Mouse (Mus musculus) ZHBTc4 (cell line): ENCODE measurements around the gene Mff.

Experiments used
- DNase-seq: peaks from one replicate; pipeline ENCODE4 v3.0.0-alpha.2; 2011; ENCODE audit warnings: low read depth, low spot score

The Mff gene

DNA sequence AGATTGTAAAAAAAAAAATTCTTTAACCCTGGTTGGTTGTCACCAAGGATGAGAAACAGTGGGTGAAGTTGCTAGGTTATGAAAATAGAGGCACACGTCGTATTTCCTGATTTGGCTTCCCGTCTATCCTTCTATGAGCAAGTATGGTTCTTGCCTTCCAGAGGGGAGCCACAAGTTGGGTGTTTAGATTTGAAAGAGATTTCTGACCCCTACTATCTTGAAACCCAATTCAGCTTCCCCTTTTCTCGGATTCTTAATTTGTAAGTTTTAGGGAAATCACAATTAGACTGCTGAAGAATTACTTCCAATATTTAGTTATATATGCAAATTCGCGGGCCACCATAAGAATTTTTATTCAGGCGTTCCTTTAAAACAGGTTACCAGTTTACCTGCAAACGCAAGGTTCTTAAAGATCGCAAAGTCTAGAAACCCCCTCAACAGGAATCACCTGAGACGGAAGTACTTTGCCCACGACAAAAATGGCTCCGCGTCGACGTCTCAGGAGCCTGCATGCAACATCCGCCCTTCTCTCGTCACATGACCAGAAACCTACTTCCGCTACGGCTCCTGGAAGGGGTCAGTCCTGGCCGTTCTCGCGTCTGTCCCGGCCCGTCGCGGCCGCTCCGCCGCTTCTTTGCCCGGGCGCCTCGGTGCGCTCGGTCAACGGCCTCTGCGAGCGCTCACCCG is at the start of gene Mff:
Gene Mff (plus strand): TSS at position 552 of the 687 bp plus-strand sequence.
- peak; percentile 96 for DNase-seq

DNA sequence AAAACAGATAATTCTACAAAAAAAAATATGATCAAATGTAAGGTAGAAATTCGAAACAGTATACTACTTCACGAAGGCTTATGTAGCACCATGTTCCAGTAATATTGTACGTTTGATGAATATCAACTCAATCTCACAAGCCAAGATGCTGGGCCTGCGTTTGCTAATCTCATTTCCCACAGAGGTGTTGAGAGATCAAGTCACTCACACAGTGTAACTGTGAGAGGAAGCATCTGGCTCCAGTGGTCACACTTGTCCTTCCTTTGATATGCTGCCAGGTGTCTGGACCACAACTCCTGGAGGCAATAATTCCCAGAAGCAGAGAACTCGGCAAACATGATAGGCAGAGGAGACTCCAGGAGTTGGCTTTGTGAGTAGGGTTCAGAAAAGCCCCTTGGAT is 38.4 kb upstream of the Mff start:
- no peak for DNase-seq

DNA sequence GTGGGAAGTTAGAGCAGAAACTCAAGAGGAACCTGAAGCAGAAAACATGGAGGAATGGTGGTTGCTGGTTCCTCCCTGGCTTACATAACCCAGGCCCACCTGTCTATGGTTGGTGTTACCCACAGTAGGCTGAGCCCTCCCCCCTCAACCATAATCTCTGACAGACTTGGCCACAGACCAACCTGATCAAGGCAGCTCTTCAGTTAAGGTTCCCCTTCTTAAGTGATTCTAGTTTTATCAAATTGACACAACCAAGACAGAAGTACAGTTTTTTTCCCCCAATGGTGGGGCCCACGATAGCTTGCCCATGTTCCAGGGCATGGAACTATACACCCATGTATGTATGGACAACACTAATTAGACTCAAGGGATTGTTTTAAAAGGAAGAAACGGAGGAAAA is 37.8 kb upstream of the Mff start:
- DNase-seq = no peak

DNA sequence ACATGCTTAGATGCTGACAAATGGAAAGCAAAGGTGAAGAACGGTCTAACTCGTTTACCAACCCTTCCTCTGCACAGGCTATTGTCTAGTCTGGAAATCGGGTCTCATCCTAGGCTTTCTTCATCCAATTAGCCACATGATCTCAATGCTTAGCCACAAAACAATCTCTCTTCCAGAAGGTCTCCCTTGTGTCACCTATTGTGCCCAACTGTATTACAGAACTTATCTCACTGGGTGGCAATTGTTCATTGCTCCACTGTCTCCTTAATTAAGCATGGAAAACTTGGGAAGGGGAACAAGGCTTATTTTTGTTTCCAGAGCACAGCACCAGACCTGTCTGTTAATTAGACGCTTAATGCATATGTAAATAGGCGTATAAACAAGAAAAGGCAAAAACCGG is 36.8 kb upstream of the Mff start:
- DNase-seq = no peak

DNA sequence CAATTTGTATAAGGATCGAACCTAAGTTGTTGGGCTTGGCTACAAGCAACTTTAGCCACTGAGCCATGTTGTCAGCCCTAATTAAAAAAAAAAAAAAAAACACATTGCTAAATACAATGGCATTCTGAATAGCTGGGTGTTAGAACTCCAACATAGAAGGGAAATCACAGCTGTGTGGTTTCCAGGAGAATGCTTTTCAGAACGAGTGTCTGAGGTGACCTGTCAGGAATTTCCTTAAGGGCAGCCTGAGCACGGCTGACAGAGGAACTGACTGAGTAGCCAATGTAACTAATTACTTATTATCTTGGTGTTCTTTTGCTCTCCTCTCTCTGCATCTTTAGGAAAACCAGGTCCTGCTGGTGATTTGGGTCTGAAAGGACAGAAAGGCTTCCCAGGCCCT is 28.8 kb upstream of the Mff start:
- DNase-seq = no peak

DNA sequence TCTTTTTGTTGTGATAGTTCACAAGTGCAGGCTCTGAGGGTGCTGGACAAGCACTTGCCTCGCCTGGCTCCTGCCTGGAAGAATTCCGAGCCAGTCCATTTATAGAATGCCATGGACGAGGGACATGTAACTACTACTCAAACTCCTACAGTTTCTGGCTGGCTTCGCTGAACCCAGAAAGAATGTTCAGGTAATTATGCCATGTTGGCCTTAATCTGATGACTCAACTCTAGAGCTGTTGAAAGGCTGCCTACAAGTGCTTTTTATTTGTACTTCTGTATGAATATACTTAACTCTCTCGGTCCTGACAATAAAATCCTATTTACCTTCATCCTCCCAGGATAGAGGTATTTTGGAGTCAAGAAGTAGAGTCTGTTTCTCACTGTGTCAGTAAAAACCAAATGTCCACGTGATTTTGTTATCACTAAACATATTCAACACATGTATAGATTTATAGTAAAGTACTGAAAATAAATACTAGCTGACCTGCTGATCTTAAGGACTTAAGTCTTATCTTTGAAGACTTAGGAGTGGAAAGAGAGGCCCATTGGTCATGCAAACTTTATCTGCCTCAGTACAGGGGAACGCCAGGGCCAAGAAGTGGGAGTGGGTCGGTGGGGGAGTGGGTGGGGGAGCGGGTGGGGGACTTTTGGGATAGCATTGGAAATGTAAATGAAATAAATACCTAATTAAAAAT is 6.7 kb upstream of the Mff start:
- no peak for DNase-seq

DNA sequence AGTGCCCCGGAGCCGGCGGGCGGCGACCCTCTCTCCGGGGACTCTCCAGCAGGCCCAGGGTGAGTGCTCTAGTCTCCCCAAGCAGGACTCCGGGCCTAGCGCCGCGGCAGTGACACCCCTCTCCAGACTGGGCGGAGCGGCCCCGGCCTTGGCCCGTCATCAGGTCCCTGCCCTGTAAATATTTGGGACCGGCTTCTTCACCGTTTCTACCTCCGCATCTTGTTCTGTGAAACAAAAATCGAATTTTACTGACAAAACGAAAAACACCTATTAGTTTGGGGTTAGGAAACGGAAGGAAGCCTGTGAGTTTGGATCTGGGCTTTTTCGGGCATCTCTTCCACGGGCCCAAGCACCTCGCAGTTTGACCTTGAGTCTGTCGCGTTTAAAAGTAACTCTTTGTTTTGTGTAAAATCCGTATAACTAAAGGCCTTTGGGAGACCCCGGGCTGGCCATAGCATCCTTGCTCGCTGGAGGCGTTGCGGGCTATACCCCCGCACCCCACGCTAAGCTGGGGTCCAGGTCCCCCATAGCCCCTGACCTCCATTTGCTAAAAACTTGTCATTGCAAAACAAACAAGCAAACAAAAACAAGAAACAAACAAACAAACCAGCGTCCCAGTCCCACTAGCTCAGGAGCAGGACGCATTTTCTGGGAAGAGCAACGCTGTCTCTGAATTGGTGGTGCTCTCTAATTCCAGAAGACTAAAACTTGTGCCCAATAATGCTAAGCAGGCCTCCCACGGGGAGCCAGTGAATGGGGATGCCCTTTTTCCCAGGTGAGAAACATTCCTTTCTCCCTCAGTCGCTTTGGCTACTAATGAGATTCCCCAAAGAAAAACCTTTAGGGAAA is 560 bp downstream of the Mff start:
- DNase-seq = peak; percentile 36

DNA sequence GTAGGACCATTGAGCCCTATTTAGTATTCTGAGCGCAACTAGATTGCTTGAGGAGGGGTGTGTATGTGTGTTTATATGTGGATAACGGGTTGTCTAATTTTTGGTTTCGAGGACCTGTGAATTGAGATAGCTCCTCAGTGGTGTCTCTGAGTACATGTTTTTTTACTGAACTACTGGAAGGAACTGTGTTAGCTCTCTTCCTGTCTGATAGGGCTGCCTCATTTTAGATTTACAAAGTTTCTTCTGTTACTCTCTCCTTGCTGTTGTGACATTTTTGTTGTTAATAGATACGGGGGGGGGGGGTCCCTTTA is 1.1 kb downstream of the Mff start:
- DNase-seq = no peak

DNA sequence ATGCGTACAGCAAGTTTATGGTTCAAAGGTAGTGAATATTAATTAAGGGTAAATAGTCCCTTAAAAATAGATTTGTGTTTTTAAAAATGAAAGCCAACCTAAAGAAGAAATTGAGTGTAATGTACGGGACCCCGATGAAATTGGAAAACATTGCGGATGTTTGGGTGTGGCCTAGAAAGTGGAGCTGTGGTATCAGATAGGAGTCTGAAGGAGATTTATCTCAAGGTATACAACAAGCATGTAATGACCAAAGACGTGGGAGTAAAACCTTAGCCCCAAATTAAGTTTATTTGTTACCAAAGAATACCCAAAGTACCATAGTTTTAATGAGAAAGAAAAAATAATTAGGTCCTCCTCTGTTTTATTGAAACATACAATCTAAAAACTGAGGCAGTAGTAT is 1.8 kb downstream of the Mff start:
- no peak for DNase-seq

DNA sequence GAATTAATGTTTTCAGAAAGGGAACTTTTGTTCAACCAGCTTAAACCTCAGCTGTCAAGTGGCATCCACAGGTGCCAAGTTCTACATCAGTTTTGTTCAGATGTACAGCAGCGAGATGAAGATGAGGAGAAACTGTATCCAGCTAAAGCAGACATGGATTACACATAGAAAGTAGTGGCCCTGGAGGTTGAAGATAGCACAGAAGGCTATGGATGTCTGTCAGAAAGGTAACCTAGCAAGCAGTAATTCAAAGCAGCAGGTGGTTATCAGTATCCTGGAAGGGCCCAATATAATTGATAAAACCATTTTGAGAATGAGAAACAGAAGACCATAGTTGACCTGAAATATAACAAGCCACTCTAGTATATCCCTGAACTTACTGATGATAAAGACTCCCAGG is 8.7 kb downstream of the Mff start:
- no peak for DNase-seq

DNA sequence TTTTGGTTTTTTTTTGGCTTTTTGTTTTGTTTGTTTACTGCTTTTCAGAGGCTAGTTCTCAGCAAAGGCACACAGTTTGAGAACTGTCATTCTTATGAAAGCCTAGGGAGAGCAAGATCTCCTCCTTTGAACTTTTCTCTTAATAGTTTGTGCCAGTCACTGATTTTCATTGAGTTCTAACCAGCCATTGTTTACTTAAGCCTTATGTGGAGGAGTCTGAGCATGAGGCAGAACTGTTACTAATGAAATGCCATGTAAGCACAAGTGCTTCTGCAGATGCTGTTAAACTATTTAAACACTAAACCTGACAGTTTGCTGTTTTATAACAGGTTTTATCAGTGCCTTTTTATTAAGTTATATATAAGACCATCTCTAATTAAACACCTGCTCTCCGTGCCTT is 13.4 kb downstream of the Mff start:
- DNase-seq = no peak

DNA sequence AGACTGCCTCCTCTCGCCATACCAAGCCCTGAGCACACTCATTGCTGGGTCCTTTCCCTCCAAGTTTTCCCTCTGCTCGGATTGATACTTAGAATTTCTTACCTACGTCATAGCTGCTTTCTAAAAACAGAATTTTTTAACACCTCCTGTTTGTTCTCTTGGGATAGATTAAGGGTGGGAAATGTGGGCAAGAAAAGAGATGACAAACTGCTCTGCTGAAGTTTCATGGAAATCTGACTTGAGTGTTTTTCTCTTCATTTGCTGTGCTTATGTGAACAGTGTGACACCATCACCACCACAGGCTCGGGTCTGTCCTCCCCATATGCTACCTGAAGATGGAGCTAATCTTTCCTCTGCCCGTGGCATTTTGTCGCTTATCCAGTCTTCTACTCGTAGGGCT is 16.8 kb downstream of the Mff start:
- no peak for DNase-seq

DNA sequence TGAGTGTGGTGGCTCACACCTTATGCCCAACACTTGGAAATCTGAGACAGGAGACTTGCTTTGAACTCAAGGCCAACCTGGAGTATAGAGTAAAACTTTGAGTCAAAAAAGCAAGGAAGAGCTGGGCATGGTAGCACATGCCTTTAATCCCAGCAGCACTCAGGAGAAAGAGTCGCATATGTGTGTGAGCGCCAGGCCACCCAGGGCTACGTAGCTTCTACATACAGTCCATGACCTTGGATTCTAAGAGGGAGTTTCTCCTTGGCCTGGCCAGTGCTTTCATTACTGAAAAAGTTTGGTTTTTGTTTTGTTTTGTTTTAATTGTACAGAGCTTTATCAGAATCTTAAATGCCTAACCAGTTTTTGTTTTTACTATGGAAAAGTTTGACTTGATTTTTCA is 19.3 kb downstream of the Mff start:
- DNase-seq = peak; percentile 12

DNA sequence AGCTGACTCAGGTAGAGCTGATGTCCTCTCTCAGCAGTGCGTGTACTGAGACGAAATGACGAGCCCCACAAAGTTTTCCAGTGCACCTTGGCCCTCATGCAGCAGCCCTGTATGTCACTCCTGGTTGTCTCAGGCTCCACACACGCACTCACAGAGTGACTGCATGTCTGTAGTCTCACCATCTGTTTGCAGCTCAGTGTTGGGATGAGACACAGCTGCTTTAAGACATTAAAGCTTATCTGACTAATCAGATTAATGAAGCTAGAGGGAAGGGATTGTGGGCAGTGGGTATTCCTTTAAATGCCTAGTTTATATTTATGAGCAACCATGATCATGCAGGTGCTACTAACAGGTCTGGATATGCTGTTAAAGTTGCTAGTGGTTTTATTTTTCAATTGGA is 21.7 kb downstream of the Mff start:
- no peak for DNase-seq

DNA sequence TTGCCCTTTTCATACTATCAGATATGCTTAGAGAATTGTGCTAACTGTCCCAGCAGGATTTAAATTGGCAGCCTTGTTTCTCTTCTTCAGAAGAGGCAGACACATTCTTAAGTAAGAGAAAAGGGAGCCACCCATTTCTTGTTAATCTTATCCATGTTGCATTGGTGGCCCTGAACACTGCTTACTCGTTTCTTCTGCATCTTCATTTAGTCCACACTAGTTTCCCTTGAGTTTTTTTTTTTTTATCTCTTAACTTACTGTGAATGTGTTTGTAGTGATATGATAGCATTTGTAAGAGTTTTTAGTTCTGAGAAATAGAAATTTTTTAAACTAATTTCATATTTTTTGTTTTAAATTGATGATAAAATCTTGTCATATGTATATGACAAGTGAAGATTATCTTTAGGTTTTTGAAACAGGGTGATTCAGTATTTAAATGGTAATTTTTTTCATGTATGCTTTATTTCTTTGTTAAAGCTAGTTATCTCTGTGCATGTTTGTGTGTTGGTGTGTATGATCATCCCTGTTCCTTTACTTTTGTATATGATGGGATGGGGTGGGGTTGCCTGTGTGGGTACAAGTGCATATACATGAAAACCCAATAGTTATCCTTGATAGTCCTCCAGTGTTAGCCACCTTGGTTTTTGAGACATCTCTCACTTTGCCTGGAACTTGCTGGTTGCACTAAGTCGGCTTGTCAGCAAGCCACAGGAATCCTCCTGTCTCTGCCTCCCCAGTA is 23.2 kb downstream of the Mff start:
- DNase-seq = no peak

DNA sequence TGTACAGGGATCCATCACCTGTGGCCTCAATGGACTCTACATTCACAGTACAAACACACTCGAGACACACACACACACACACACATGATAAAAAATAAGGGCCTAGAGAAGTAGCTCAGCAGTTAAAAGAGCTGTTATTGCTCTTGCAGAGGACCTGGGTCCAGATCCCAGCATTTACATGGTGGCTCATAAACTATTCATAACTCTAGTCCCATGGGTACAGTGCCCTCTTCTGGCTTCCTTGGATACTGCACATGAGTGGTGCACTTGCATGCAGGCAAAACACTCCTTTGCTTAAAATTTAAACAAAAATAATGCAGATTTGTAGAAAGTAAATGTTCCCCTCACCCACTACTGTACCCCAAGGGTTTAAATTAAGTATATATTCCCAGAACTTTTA is 34.8 kb downstream of the Mff start:
- peak; percentile 61 for DNase-seq

DNA sequence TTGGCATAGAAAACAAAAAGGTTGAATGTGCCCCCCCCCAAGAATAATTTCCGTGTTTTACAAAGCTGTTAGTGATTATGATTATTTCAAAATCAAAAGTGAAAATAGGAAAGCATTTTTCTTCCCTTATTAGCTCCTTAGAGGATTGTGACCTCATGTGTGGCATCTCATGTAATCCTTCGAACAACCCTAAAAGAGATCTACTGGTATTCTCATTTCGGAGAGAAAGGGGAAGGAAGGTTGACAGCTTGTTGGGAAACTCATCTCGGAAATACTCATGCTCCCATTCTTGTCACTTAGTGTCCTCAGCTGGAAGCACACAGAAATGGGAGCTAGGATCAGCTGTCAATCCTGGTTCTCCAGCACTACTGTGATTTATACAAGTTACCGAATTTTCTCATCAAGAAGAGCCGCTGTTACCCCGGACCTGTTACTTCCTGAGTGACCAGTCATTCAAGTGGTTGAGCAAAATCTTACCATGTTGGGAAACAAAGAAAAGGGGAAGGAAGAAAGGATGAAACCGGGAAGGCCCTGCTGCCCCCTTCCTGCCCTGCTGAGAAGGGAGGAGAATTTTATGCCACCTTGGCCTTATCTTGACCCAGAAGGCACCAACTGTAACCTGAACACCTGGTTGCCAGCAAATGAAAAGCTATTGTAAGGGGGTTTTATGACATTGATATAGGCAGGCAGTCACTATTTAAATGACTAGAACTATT is 36.9 kb downstream of the Mff start:
- DNase-seq = no peak

DNA sequence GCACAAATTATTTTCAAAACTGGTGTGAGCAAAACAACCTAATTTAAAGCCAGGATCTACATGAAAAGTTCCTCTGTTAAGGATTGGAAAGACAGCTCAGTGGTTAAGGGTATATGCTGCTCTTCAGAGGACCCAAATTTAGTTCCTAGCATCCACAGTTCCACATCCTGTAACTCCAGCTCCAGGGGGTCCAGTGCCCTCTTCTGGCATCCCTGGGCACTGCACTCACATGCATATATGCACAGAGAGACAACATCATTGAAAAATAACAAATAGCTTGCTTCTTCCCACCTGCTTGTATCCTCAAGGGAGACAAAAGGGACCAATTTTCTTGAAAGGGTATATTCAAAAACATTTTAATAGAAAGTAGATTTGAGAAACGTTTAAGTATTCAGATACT is 37.6 kb downstream of the Mff start:
- peak; percentile 52 for DNase-seq

DNA sequence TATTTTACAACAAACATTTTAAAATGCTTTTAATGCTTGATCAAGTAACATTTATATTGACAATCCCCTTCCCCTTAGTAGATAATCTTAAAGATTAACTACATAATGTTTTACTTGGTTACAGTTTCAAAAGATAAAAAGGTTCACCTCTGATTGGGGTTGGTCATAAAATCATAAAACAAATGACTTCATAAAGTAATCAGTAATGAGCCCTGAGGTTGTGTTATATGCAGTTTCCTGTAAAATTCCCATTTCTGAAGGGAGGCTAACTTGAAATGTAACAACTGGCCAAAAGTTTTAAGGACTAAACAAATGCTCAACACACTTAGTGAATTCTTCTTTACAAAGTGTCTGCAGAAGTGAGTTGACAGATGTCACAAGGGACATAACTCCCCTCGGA is 41.5 kb downstream of the Mff start:
- no peak for DNase-seq

DNA sequence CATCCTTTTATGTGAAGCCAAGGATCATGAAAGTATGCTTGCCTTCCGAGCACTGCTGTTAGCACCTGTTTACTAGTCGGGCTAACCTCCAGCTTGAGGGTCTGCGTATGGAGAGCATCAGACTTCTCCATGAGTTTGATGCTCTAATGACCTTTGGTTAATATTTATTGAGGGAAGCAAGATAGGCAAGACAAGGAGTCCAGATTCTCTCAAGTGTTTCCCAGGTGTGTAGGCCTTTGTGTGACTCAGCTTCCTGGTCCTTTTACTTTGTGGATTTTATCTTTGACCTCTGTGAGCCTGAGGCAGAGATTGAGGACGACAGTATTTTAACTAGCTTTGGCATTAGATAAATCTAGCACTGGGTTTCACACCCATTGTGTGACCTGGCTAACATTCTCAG is 42.0 kb downstream of the Mff start:
- DNase-seq = no peak

DNA sequence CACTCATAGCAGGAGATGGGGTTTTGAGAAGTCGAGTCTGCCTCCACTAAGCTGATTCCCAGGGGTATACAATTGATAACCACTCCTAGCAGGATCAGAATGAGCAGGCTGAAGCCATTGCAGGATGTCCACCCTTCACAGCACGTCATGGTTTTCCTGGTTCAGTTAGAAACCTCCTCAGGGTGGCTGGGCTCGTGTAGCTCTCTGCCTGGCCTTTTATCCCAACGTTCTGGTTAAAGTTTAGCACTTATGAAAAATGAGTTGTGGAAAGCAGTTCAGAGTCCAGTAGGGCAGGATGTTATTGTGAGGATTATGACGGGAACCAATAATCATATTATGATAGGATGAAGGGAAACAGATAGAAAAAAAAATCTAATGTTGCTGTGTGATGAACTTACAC is 43.6 kb downstream of the Mff start, which contains the start of gene Tm4sf20:
Gene Tm4sf20 (minus strand): TSS at position 193 of the 400 bp plus-strand sequence.
- no peak for DNase-seq
